22 mouse cellular contexts compared by ENCODE assay signal in genomic region chr5:125939416-125939815, GRCm38 (mm10).
"Had no signal": no experiment of that assay in that cellular context is flagged by ENCODE, and none has a peak within 500 bp of the region (broad histone marks: within the 10 kb centered on the region; RNA-seq: fewer than 3 reads in every experiment).

No protein-coding gene starts in this region.

- H3K4me3 ChIP-seq: heart, embryonic 13.5 days; heart, embryonic 15.5 days; layer of hippocampus, adult 2 months; left cerebral cortex, adult 2 months; limb, embryonic 10.5 days; limb, embryonic 12.5 days; liver, embryonic 13.5 days; liver, embryonic 15.5 days had no signal

- DNase-seq: gastrocnemius, postnatal 14 days; gastrocnemius, postnatal 36 days; heart, adult 18-20 months; heart, postnatal 14 days; heart, postnatal 36 days; kidney, adult 11 months; kidney, adult 2 months; kidney, postnatal 10 days; kidney, postnatal 25 days; kidney, postnatal 4 days; liver; liver, embryonic 13.5 days had no signal

- ATAC-seq: hindbrain, embryonic 16.5 days; intestine, embryonic 16.5 days had no signal

- H3K9me3 ChIP-seq: limb, embryonic 10.5 days; liver, embryonic 15.5 days had no signal

- H3K27ac ChIP-seq: heart, embryonic 13.5 days; heart, embryonic 15.5 days; hindbrain, embryonic 14.5 days; layer of hippocampus, adult 2 months; left cerebral cortex, adult 2 months; limb, embryonic 10.5 days; limb, embryonic 12.5 days; liver, embryonic 13.5 days; liver, embryonic 15.5 days had no signal

- H3K36me3 ChIP-seq: heart, embryonic 13.5 days; heart, embryonic 15.5 days; limb, embryonic 10.5 days; limb, embryonic 12.5 days; liver, embryonic 13.5 days; liver, embryonic 15.5 days had no signal

- H3K4me1 ChIP-seq: heart, embryonic 13.5 days; heart, embryonic 15.5 days; limb, embryonic 10.5 days; limb, embryonic 12.5 days; liver, embryonic 13.5 days; liver, embryonic 15.5 days had no signal

- H3K27me3 ChIP-seq: heart, embryonic 13.5 days; heart, embryonic 15.5 days; limb, embryonic 12.5 days; liver, embryonic 13.5 days; liver, embryonic 15.5 days had no signal

- H3K9ac ChIP-seq: heart, embryonic 13.5 days; heart, embryonic 15.5 days; hindbrain, embryonic 14.5 days; limb, embryonic 12.5 days; liver, embryonic 13.5 days; liver, embryonic 15.5 days had no signal
